8 mouse cellular contexts compared by ENCODE assay signal in the genomic region with DNA sequence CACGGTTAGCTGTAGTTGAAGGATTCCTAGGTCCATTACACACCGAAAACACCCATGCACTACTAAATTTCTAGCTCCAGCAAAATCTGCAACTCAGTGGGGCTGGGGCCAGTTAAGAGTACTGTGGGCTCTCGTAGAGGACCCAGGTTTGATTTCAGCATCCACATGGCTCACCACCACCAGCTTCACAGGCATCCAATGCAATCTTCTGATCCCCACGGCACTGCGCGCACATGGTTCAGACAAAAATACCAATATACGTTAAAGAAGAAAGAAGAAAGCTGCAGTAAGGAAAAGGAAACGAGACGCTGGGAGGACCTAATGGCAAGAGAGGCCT. TPM values are rescaled to one million over a fixed set of nuclear protein-coding genes. Genes with fewer than 3 reads are reported as not detected.
A peak's percentile ranks its signal among the peaks of the same experiment; 100 is the strongest.
DNase-seq lines count a peak whose midpoint lies in the region; ATAC-seq and TF ChIP-seq lines count a peak whose summit lies in the region.

No protein-coding gene starts in this region.

- no peak for DNase-seq in liver, adult 2 months (ENCODE audit: extremely low read depth, low read depth, low spot score)
- no peak for DNase-seq in liver
- no peak for DNase-seq in left cerebral cortex, adult 8-10 months (ENCODE audit: low spot score in 2 of 2)
- DNase-seq in kidney, postnatal 4 days = no peak
- DNase-seq in spleen, postnatal 36 days (ENCODE audit: low spot score in 2 of 2) = no peak

- peak overlapping the region; percentile 42 for H3ac ChIP-seq in myocyte (ENCODE audit: control insufficient read depth, insufficient read length)

- TF ChIP-seq POLR2A in liver, adult 2 months (IDR thresholded peaks at IDR 0.05; ENCODE audit: extremely low read depth, insufficient read depth, low read length) = no peak
- TF ChIP-seq POLR2A in myocyte (IDR thresholded peaks at IDR 0.05; ENCODE audit: insufficient read length, low read depth) = no peak

- peaks cover 14% of the 10 kb centered on the region; the same call in 1 of the 2 replicates for H3K79me2 ChIP-seq in liver, adult 2 months (ENCODE audit: control insufficient read depth, insufficient read depth, low read length)
- peaks cover 47% of the 10 kb centered on the region for H3K79me2 ChIP-seq in myocyte (ENCODE audit: control insufficient read depth, insufficient read depth)

- TF ChIP-seq CTCF in liver, adult 2 months (IDR thresholded peaks at IDR 0.05; ENCODE audit: low read depth, low read length) = no peak

- no peaks in the 10 kb centered on the region for H3K27me3 ChIP-seq in liver, adult 2 months (ENCODE audit: control insufficient read depth, insufficient read depth, low read length)
- H3K27me3 ChIP-seq in embryonic facial prominence, embryonic 12.5 days = no peaks in the 10 kb centered on the region
- no peaks in the 10 kb centered on the region for H3K27me3 ChIP-seq in intestine, embryonic 16.5 days (replicated peaks; ENCODE audit: control insufficient read depth, insufficient read depth, low read length)
- H3K27me3 ChIP-seq in myocyte (ENCODE audit: control insufficient read depth, insufficient read depth, insufficient read length) = no peaks in the 10 kb centered on the region

- H3K27ac ChIP-seq in liver, adult 2 months (replicated peaks; ENCODE audit: insufficient read depth, low read depth, low read length) = peak overlapping the region; percentile 95
- H3K27ac ChIP-seq in embryonic facial prominence, embryonic 12.5 days = peak overlapping the region; percentile 100
- peak overlapping the region; percentile 84 for H3K27ac ChIP-seq in intestine, embryonic 16.5 days (ENCODE audit: low read length)

- H3K4me1 ChIP-seq in liver, adult 2 months (ENCODE audit: control insufficient read depth, insufficient read depth, low read length) = peaks cover 20% of the 10 kb centered on the region
- H3K4me1 ChIP-seq in embryonic facial prominence, embryonic 12.5 days = peaks cover 19% of the 10 kb centered on the region
- H3K4me1 ChIP-seq in intestine, embryonic 16.5 days (ENCODE audit: control insufficient read depth, insufficient read depth, low read length) = peaks cover 16% of the 10 kb centered on the region

- H3K4me2 ChIP-seq in embryonic facial prominence, embryonic 12.5 days (replicated peaks) = peak overlapping the region; percentile 78
- H3K4me2 ChIP-seq in intestine, embryonic 16.5 days (ENCODE audit: low read depth, low read length) = peak overlapping the region; percentile 81
- peak overlapping the region; percentile 94 for H3K4me2 ChIP-seq in myocyte (ENCODE audit: low read depth)

- ATAC-seq in embryonic facial prominence, embryonic 12.5 days (ENCODE audit: insufficient number of reproducible peaks, insufficient read depth, low FRiP score, low TSS enrichment) = no peak
- ATAC-seq in intestine, embryonic 16.5 days = peak; percentile 17

- peak overlapping the region; percentile 67 for H3K4me3 ChIP-seq in liver, adult 2 months (ENCODE audit: insufficient read depth, low read depth, low read length)
- H3K4me3 ChIP-seq in embryonic facial prominence, embryonic 12.5 days = peak overlapping the region; percentile 87
- peak overlapping the region; percentile 84 for H3K4me3 ChIP-seq in intestine, embryonic 16.5 days (ENCODE audit: low read length)
- peak overlapping the region; percentile 95 for H3K4me3 ChIP-seq in myocyte

- WGBS in liver, adult 2 months = under 1% methylated on average over 9 of the region's 9 CpGs
- under 1% methylated on average over 9 of the region's 9 CpGs for WGBS in embryonic facial prominence, embryonic 12.5 days
- under 1% methylated on average over 9 of the region's 9 CpGs for WGBS in intestine, embryonic 16.5 days

- peak overlapping the region; percentile 82 for H3K9ac ChIP-seq in liver, adult 2 months (ENCODE audit: low read depth, low read length)
- H3K9ac ChIP-seq in embryonic facial prominence, embryonic 12.5 days = peak overlapping the region; percentile 72
- H3K9ac ChIP-seq in intestine, embryonic 16.5 days (ENCODE audit: low read depth, low read length) = peak overlapping the region; percentile 75

- peaks cover 4% of the 10 kb centered on the region for H3K36me3 ChIP-seq in liver, adult 2 months (ENCODE audit: control insufficient read depth, insufficient read depth, low read length)
- peaks cover 40% of the 10 kb centered on the region for H3K36me3 ChIP-seq in embryonic facial prominence, embryonic 12.5 days
- peaks cover 14% of the 10 kb centered on the region for H3K36me3 ChIP-seq in intestine, embryonic 16.5 days (ENCODE audit: control insufficient read depth, insufficient read depth, low read length)
- H3K36me3 ChIP-seq in myocyte (ENCODE audit: control insufficient read depth, insufficient read depth) = peaks cover 22% of the 10 kb centered on the region

- H3K9me3 ChIP-seq in embryonic facial prominence, embryonic 12.5 days = no peaks in the 10 kb centered on the region
- H3K9me3 ChIP-seq in intestine, embryonic 16.5 days (ENCODE audit: control insufficient read depth, low read length) = no peaks in the 10 kb centered on the region

TF ChIP-seq in myocyte, 11 proteins besides CTCF, POLR2A, EP300 and RAD21:
- TF ChIP-seq MAX (IDR thresholded peaks at IDR 0.05; ENCODE audit: low read depth) = no peak
- TF ChIP-seq POLR2AphosphoS2 (IDR thresholded peaks at IDR 0.05; ENCODE audit: insufficient read length, low read depth) = no peak
- TF ChIP-seq USF1 (IDR thresholded peaks at IDR 0.05; ENCODE audit: low read depth) = no peak
- TF ChIP-seq CEBPB (IDR thresholded peaks at IDR 0.05; ENCODE audit: insufficient read depth, poor library complexity, severe bottlenecking) = no peak
- TF ChIP-seq E2F4 (IDR thresholded peaks at IDR 0.05; ENCODE audit: insufficient read depth) = no peak
- no peak for TF ChIP-seq TCF3 (IDR thresholded peaks at IDR 0.05; ENCODE audit: insufficient read length, low read depth)
- TF ChIP-seq TCF12 (IDR thresholded peaks at IDR 0.05; ENCODE audit: insufficient read depth, poor library complexity, severe bottlenecking) = no peak
- TF ChIP-seq MYOG (IDR thresholded peaks at IDR 0.05; ENCODE audit: control insufficient read depth in 1 of 3, insufficient read depth in 1 of 3, insufficient read length in 2 of 3, low read depth in 2 of 3) = no peak

RNA-seq across cellular contexts. Expression of gene Tnpo2, which starts 0.4 kb away (rescaled TPM):
- 15.4 and 23.3 TPM in 2 replicates for total RNA-seq in liver, adult 2 months (2014; rRNA removed)
- 28.8 and 33.1 TPM in 2 replicates for polyA plus RNA-seq in liver, adult 2 months (2012; rRNA removed)
- 31.7 and 33.3 TPM in 2 replicates for polyA plus RNA-seq in embryonic facial prominence, embryonic 12.5 days (2016; fragmentation: Nextera tagmentation; extraction: Ambion mirVana)
- polyA plus RNA-seq in intestine, embryonic 16.5 days (2015; fragmentation: Nextera tagmentation; extraction: Ambion mirVana) = 21.6 and 22.0 TPM in 2 replicates
- 46.3 TPM for polyA plus RNA-seq in myocyte (2012; fragmentation: generic; extraction: Trizol)
- 100 to 1,000 TPM; 134 to 186 (median 156) TPM for total RNA-seq in left cerebral cortex, adult 8-10 months (2022)

RNA-seq across cellular contexts. Expression of gene Trir, which starts 9.7 kb away (rescaled TPM):
- total RNA-seq in liver, adult 2 months (2014; rRNA removed) = 83.2 and 94.1 TPM in 2 replicates
- 69.5 and 80.8 TPM in 2 replicates for polyA plus RNA-seq in liver, adult 2 months (2012; rRNA removed)
- 160 and 176 TPM in 2 replicates for polyA plus RNA-seq in embryonic facial prominence, embryonic 12.5 days (2016; fragmentation: Nextera tagmentation; extraction: Ambion mirVana)
- polyA plus RNA-seq in intestine, embryonic 16.5 days (2015; fragmentation: Nextera tagmentation; extraction: Ambion mirVana) = 79.0 and 81.4 TPM in 2 replicates
- polyA plus RNA-seq in myocyte (2012; fragmentation: generic; extraction: Trizol) = 198 TPM
- 100 to 1,000 TPM; 100 to 127 (median 115) TPM for total RNA-seq in left cerebral cortex, adult 8-10 months (2022)

RNA-seq across cellular contexts. Expression of gene Asna1, which starts 11.3 kb away (rescaled TPM):
- 30.3 and 33.8 TPM in 2 replicates for total RNA-seq in liver, adult 2 months (2014; rRNA removed)
- 60.0 and 71.6 TPM in 2 replicates for polyA plus RNA-seq in liver, adult 2 months (2012; rRNA removed)
- polyA plus RNA-seq in embryonic facial prominence, embryonic 12.5 days (2016; fragmentation: Nextera tagmentation; extraction: Ambion mirVana) = 125 and 132 TPM in 2 replicates
- polyA plus RNA-seq in intestine, embryonic 16.5 days (2015; fragmentation: Nextera tagmentation; extraction: Ambion mirVana) = 139 and 144 TPM in 2 replicates
- 204 TPM for polyA plus RNA-seq in myocyte (2012; fragmentation: generic; extraction: Trizol)
- 100 to 1,000 TPM; 126 to 130 (median 127) TPM for total RNA-seq in left cerebral cortex, adult 8-10 months (2022)

RNA-seq across cellular contexts. Expression of gene Best2, which starts 22.0 kb away (rescaled TPM):
- not detected in 2 replicates for total RNA-seq in liver, adult 2 months (2014; rRNA removed)
- 0.06 TPM in 1 of 2 replicates, not detected in the other for polyA plus RNA-seq in liver, adult 2 months (2012; rRNA removed)
- 0.08 TPM in 1 of 2 replicates, not detected in the other for polyA plus RNA-seq in embryonic facial prominence, embryonic 12.5 days (2016; fragmentation: Nextera tagmentation; extraction: Ambion mirVana)
- polyA plus RNA-seq in intestine, embryonic 16.5 days (2015; fragmentation: Nextera tagmentation; extraction: Ambion mirVana) = 0.09 and 0.28 TPM in 2 replicates
- polyA plus RNA-seq in myocyte (2012; fragmentation: generic; extraction: Trizol) = not detected
- not detected for total RNA-seq in left cerebral cortex, adult 8-10 months (2022)

RNA-seq across cellular contexts. Expression of gene Fbxw9, which starts 23.5 kb away (rescaled TPM):
- total RNA-seq in liver, adult 2 months (2014; rRNA removed) = 19.9 and 21.9 TPM in 2 replicates
- polyA plus RNA-seq in liver, adult 2 months (2012; rRNA removed) = 55.2 and 75.4 TPM in 2 replicates
- 32.8 and 35.8 TPM in 2 replicates for polyA plus RNA-seq in embryonic facial prominence, embryonic 12.5 days (2016; fragmentation: Nextera tagmentation; extraction: Ambion mirVana)
- polyA plus RNA-seq in intestine, embryonic 16.5 days (2015; fragmentation: Nextera tagmentation; extraction: Ambion mirVana) = 28.2 and 30.7 TPM in 2 replicates
- polyA plus RNA-seq in myocyte (2012; fragmentation: generic; extraction: Trizol) = 26.8 TPM
- 10 to 100 TPM; 20.1 to 22.0 (median 21.1) TPM for total RNA-seq in left cerebral cortex, adult 8-10 months (2022)
